Mouse (Mus musculus) C2C12 (cell line): Measurements from ENCODE around the gene Fxyd3. TPM values are rescaled to one million over a fixed set of nuclear protein-coding genes. Genes with fewer than 3 reads are reported as not detected.

Source experiments
- H3K27me3 ChIP-seq: one replicate; pipeline ENCODE4 v1.6.1; 2011; ENCODE audit not compliant: control insufficient read depth, insufficient read depth, insufficient read length
- H3K36me3 ChIP-seq: one replicate; pipeline ENCODE4 v1.6.1; 2011; ENCODE audit not compliant: control insufficient read depth, insufficient read depth
- H3K4me3 ChIP-seq: one replicate; pipeline ENCODE4 v1.5.1; 2011; ENCODE audit warnings: mild to moderate bottlenecking, control low read depth; ENCODE audit not compliant: poor library complexity, insufficient read depth, severe bottlenecking
- H3K79me2 ChIP-seq: one replicate; pipeline ENCODE4 v1.6.1; 2011; ENCODE audit not compliant: control insufficient read depth, insufficient read depth
- H3K79me3 ChIP-seq: one replicate; pipeline ENCODE4 v1.6.1; 2011; ENCODE audit warnings: low read depth, control low read depth
- H3ac ChIP-seq: one replicate; pipeline ENCODE3; 2011; ENCODE audit warnings: low read depth; ENCODE audit not compliant: control insufficient read depth, insufficient read length
- CEBPB ChIP-seq: IDR thresholded peaks from one replicate; pipeline ENCODE4 v1.6.1; 2011; ENCODE audit warnings: low read depth, mild to moderate bottlenecking, control low read depth, moderate library complexity
- CTCF ChIP-seq: IDR thresholded peaks from one replicate; pipeline ENCODE4 v1.5.1; 2011; ENCODE audit not compliant: control insufficient read depth, insufficient read depth, insufficient read length
- FOSL1 ChIP-seq: IDR thresholded peaks from one replicate; pipeline ENCODE4 v1.8.0; 2011; ENCODE audit warnings: mild to moderate bottlenecking, low read length; ENCODE audit not compliant: poor library complexity, insufficient read depth, severe bottlenecking
- MAX ChIP-seq: IDR thresholded peaks from one replicate; pipeline ENCODE4 v1.6.1; 2011; ENCODE audit warnings: mild to moderate bottlenecking, control low read depth
- MYOD1 ChIP-seq: IDR thresholded peaks from one replicate; pipeline ENCODE4 v1.6.1; 2011; ENCODE audit warnings: low read depth; ENCODE audit not compliant: control insufficient read depth, insufficient read length
- MYOG ChIP-seq: IDR thresholded peaks from one replicate; pipeline ENCODE4 v1.6.1; 2011; ENCODE audit not compliant: control insufficient read depth, insufficient read length; ENCODE audit errors: extremely low read depth
- USF1 ChIP-seq: IDR thresholded peaks from one replicate; pipeline ENCODE4 v1.6.1; 2011; ENCODE audit warnings: low read depth, mild to moderate bottlenecking, control low read depth, moderate library complexity
- polyA plus RNA-seq: library from polyadenylated mRNA; unstranded; fragments of >200 nt; fragmentation: generic; extraction: Trizol; gene quantifications from one replicate; pipeline ENCODE4 v1.2.1, GENCODE M21; 2012; ENCODE audit warnings: missing spikeins

The Fxyd3 gene
- polyA plus RNA-seq, 1 experiment = 0.04 TPM

- Histone ChIP-seq H3K36me3 (no peaks in the 10 kb centered on the region), H3ac (no peak overlapping the region), H3K79me2 (no peaks in the 10 kb centered on the region), H3K27me3 (peaks cover 7% of the 10 kb centered on the region), H3K79me3 (no peaks in the 10 kb centered on the region), H3K4me3 (no peak overlapping the region)
- TF ChIP-seq CEBPB (no peak), MYOG (no peak), FOSL1 (no peak), CTCF (no peak), MYOD1 (no peak), USF1 (no peak), MAX (no peak)
Measured at GRCm38 (mm10) chr7:31049846-31050281, 26.6 kb downstream of the Fxyd3 start.

GRCm38 (mm10) chr7:31049135-31049845 is 27.2 kb downstream of the Fxyd3 start:
- Histone ChIP-seq H3K79me3 (no peaks in the 10 kb centered on the region), H3K79me2 (no peaks in the 10 kb centered on the region), H3K36me3 (no peaks in the 10 kb centered on the region), H3K4me3 (no peak overlapping the region), H3ac (no peak overlapping the region), H3K27me3 (peaks cover 7% of the 10 kb centered on the region)
- TF ChIP-seq CEBPB (no peak), USF1 (no peak)

- H3K27me3 ChIP-seq = no peaks in the 10 kb centered on the region
- no peaks in the 10 kb centered on the region for H3K79me2 ChIP-seq
- peak within 1 kb of the TSS; percentile 68 for H3ac ChIP-seq
- H3K4me3 ChIP-seq = peak within 1 kb of the TSS; percentile 37
- TF ChIP-seq CTCF (no peak), USF1 (no peak), MAX (no peak), FOSL1 (no peak)
- H3K36me3 ChIP-seq = no peaks in the 10 kb centered on the region
- H3K79me3 ChIP-seq = no peaks in the 10 kb centered on the region
Measured at GRCm38 (mm10) chr7:31042431-31042910, 34.0 kb downstream of the Fxyd3 start, which contains the start of gene Fxyd5. Gene Fxyd5 (minus strand): TSS chr7:31042481.

GRCm38 (mm10) chr7:31041662-31042315 is 34.7 kb downstream of the Fxyd3 start:
- Histone ChIP-seq H3K36me3 (no peaks in the 10 kb centered on the region), H3K79me2 (no peaks in the 10 kb centered on the region), H3K27me3 (no peaks in the 10 kb centered on the region), H3K79me3 (no peaks in the 10 kb centered on the region), H3ac (peak overlapping the region; percentile 68), H3K4me3 (peak overlapping the region; percentile 37)
- no peak for TF ChIP-seq FOSL1
- TF ChIP-seq CTCF = no peak
- TF ChIP-seq MYOD1 = no peak
- no peak for TF ChIP-seq USF1
- no peak for TF ChIP-seq MYOG
- TF ChIP-seq CEBPB = no peak
- no peak for TF ChIP-seq MAX

- Histone ChIP-seq H3K36me3 (no peaks in the 10 kb centered on the region), H3K79me2 (no peaks in the 10 kb centered on the region), H3K27me3 (no peaks in the 10 kb centered on the region), H3ac (peak overlapping the region; percentile 25), H3K79me3 (no peaks in the 10 kb centered on the region), H3K4me3 (no peak overlapping the region)
- TF ChIP-seq MYOD1 (no peak), MYOG (no peak), CEBPB (no peak), CTCF (no peak), FOSL1 (no peak), USF1 (no peak), MAX (no peak)
Measured at GRCm38 (mm10) chr7:31041023-31041407, 35.5 kb downstream of the Fxyd3 start.
